Mouse (Mus musculus) gastrocnemius, adult 2 months (tissue): ENCODE results near the gene Pde4a. TPM values are rescaled to one million over a fixed set of nuclear protein-coding genes. Genes with fewer than 3 reads are reported as not detected.
A peak's percentile ranks its signal among the peaks of the same experiment; 100 is the strongest.
"Not testable (repeated sequence)": the region's sequence is repeated elsewhere in the genome, so short reads cannot be mapped to it uniquely, and the experiment has no call there.

Experiments used
- DNase-seq: peaks from one replicate; pipeline ENCODE4 v3.0.0; 2022
- H3K27ac ChIP-seq: fragments of 200-600 bp; 2 replicates; pipeline ENCODE4 v1.8.1; 2022; ENCODE audit warnings: mild to moderate bottlenecking
- H3K4me3 ChIP-seq: fragments of 200-600 bp; 2 replicates; pipeline ENCODE4 v1.8.1; 2022; ENCODE audit warnings: mild to moderate bottlenecking, moderate library complexity
- CTCF ChIP-seq: fragments of 200-600 bp; IDR thresholded peaks from 2 replicates; pipeline ENCODE4 v1.8.1; 2022; ENCODE audit warnings: antibody characterized with exemption, mild to moderate bottlenecking, moderate library complexity
- intact Hi-C: fragments of 180-260 bp; cut with DNase I; formaldehyde crosslinking; loops from one replicate; pipeline ENCODE4 v1.15.1; 2025
- total RNA-seq, 2 experiments: library from RNA; stranded (reverse); gene quantifications; 2 replicates each; pipeline ENCODE4 v1.2.3; 2021

The Pde4a gene
- total RNA-seq, 2 experiments from 2014 or later, result 39.0 to 66.8 TPM

DNA sequence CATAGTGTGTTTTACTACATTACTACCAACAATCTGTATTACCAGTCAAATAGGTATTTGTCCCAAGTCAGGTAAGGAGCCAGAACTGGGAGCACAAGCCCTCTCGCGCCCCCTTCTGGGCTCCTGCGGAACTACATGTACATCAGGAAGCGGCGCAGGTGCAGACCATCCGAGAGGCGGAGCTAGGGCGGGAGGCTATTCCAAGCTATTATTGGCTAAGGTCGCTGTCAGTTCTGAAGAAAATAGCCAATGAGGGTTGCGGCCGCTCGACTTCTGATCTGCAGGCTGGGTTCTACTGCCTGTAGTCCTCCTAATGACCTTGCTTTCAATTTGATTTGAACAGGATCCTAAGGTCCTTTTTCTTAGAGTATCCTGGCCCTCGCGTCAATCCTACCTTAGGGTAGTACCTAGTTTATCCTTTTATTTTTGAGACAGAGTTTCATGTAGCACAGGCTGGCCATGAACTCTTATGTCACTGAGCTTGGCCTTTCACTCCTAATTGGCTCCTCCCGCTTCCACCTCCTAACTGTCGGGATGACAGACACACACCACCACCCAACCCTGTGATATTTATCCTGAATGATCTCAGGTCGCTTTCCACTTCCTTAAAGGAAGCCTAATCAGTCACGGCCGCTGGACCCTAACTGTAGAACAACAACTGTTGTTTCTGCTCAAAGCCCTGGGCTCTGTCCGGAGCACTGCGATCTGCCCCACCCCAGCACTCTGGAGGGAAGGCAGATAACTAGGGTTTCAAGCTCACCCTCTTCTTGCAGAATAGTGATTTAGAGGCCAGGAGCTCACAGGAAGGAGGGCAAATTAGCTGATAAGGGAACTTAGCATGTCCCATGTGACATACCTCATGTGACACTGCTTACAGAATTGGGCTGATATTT is 55.2 kb downstream of the Pde4a start:
- H3K27ac ChIP-seq, result peak overlapping the region; percentile 87
- H3K4me3 ChIP-seq, result peak overlapping the region; percentile 67
- TF ChIP-seq CTCF, result no peak; the same call in 1 of the 2 replicates
- DNase-seq, result peak; percentile 93
- intact Hi-C loops, result loop anchor here (2.0 to 5.0 kb wide), 3 partner anchors 36 to 192 kb away; partner anchors contain the start of genes Cdc37 and Qtrt1

DNA sequence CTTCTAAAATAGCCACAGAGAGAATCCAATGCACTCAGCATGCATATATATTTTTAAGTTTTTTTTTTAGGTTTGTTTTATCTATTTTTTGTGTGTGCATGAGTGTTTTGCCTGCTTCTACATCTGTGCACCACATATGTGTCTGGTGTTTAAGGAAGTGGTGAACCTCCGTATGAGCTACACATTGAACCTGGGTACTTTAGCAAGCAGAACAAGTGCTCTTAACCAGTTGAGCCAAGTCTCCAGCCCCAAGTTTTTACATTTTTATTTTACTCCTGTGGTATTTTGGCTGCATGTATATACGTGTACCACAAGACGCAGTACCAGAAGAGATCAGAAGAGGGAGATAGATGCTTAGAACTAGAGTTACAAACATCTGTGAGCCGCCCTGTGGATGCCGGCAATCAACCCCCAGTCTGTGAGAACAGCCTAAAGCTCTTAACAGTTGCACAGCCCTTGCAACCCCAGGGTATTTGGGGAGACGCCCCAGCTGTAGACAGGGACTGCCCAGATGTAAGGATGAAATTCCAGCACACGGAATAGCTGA is 55.9 kb downstream of the Pde4a start:
- intact Hi-C loops, result loop anchor here (2.0 to 5.0 kb wide), 3 partner anchors 37 to 191 kb away; partner anchors contain the start of genes Cdc37 and Qtrt1
- peak; percentile 65 for TF ChIP-seq CTCF
- Histone ChIP-seq H3K4me3 (peak overlapping the region; percentile 67), H3K27ac (peak overlapping the region; percentile 87)
- DNase-seq, result no peak

DNA sequence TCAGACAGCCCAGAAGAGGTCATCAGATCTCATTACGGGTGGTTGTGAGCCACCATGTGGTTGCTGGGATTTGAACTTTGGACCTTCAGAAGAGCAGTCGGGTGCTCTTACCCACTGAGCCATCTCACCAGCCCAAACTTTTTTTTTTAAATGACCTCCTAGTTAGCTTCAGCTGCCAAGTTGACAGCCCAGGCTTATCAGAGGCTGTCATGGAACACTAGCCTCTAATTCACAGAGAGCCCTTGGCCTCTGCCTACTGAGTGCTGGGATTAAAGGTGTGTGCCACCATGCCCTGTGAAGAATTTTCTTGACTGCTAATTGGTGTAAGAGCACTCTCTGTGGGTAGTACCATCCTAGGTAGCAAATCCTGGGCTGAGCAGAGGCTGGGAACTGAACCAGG is 58.0 kb downstream of the Pde4a start:
- not testable (repeated sequence) for DNase-seq, H3K27ac ChIP-seq, H3K4me3 ChIP-seq
- intact Hi-C loops, result loop anchor here (5.0 kb wide), 1 partner anchor 189 kb away; the partner anchor contains the start of gene Qtrt1

DNA sequence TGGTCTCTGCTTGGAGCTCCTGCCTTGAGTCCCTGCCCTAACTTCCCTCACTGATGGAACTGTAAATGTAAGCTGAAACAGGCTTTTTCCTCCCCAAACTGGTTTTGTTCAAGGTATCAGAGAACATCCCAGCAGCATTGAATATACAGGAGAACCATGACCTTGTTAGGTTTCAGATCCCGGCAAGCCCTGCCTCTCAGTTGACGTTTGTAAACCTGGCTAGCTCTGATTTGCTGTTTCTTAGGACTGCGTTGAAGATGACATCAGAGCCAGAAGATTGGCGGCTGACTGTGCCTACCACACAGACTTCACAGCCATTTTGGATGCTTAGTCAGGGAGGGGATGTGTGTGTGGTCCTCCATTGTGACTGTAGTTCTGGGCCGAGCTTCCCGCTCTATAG is 58.4 kb downstream of the Pde4a start:
- no peak overlapping the region for H3K4me3 ChIP-seq
- intact Hi-C loops, result loop anchor here (5.0 kb wide), 1 partner anchor 188 kb away; the partner anchor contains the start of gene Qtrt1
- DNase-seq, result no peak
- no peak overlapping the region for H3K27ac ChIP-seq
- no peak for TF ChIP-seq CTCF

DNA sequence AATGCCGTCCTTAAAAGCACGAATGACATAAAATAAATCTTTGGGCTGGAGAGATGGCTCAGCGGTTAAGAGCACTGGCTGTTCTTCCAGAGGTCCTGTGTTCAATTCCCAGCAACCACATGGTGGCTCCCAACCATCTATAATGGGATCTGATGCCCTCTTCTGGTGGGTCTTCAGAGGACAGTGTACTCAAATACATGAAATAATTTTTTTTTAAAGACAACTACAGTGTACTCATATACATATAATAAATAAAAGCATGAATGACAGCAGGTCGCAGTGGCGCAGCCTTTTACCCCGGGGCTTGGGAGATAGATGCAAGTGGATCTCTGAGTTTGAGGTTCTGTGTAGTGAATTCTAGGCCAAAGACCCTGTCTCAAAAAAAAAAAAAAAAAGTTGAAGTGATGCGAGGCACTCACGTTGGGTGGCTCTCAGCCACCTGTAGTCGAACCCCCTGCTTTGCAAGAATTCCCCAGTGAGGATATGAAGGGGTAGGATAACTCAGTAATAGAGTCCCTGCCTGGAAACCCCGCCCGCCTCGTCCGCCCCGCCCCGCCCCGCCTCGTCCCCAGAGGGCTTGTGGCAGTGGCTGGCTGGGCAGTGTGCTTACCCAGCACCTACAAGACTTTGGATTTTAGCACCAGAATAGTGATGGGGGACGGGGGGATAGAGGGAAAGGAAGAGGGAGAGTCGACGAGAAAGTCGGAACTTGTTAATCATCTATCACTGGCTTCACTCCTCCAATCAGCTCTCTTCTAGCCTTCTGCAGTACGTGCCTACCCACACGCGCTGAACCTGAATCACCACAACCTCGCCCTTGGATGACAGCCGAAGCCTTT is 59.3 kb downstream of the Pde4a start:
- H3K4me3 ChIP-seq, result peak overlapping the region; percentile 68
- no peak overlapping the region for H3K27ac ChIP-seq
- TF ChIP-seq CTCF, result no peak
- no peak for DNase-seq
- intact Hi-C loops, result loop anchor here (5.0 kb wide), 1 partner anchor 188 kb away; the partner anchor contains the start of gene Qtrt1

DNA sequence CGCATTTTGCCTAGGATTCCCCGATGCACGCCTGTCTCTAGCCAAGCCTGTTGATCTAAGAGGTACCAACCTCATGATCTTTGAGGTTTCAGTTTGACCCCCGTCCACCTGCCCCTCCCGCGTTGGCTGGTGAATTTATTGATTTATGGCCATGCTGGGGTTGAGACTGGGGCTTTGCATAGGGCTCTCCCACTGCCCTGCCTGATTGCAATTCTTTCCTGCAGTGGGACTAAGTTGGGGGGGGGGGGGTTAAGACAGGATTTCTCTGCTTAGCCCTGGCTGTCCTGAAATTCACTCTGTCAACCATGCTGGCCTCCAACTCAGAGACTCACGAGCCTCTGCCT is 59.9 kb downstream of the Pde4a start:
- no peak for TF ChIP-seq CTCF
- DNase-seq, result no peak
- intact Hi-C loops, result no loop called here
- Histone ChIP-seq H3K27ac (no peak overlapping the region), H3K4me3 (peak overlapping the region; percentile 68)

DNA sequence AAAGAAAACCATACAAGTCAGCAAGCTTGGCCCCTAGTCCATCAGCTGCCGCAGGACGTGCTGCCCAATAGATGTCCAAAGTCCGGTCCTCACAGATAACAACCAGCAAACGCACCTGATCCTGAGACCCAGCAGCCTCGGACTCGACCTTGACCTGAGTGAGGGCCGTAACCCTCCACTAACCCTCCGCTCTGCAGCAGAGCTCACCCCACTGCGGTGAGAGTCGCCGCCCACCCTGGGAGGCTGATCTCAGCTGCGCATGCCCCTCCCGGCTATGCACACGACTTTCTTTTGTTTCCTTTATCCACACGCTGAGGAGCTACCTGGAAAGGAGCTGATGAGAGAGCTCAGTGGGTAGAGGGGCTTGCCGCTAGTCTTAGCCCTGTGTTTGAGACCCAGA is 61.8 kb downstream of the Pde4a start:
- no peak overlapping the region for H3K27ac ChIP-seq
- no peak for TF ChIP-seq CTCF
- H3K4me3 ChIP-seq, result peak overlapping the region; percentile 34
- intact Hi-C loops, result no loop called here
- DNase-seq, result no peak

DNA sequence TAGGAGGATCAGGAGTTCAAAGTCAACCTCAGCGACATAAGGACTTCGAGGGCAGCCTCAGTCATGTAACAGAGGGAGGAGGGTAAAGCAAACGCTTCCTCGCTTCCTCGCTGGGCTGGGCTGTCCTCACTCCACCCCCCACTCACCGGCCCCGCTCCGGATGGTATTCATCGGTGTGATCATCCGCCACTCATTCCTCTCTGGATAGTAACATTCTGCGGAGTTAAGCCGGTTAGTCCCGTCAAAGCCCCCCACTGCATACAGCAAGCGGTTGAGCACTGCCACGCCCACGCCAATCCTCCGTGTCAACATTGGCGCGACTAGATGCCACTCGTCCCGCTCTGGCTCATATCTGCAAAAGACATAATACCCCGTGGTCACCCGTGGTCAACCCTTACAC is 66.0 kb downstream of the Pde4a start:
- H3K4me3 ChIP-seq, result no peak overlapping the region
- no peak for DNase-seq
- no peak for TF ChIP-seq CTCF
- no peak overlapping the region for H3K27ac ChIP-seq
- intact Hi-C loops, result no loop called here

DNA sequence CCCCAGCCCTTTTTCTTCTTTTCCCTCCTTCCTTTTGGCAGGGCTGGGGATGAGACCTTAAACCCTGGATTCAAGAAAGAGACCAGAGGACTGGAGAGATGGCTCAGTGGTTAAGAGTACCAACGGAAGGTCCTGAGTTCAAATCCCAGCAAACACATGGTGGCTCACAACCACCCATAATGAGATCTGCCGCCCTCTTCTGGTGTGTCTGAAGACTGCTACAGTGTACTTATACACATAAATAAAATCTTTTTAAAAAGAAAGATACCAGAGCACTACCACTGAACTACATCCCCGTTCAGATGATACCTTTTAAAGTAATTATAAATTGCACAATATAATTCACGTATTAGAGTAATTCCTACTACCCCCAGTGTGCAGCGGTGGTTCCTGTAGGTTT is 67.4 kb downstream of the Pde4a start:
- no peak for DNase-seq
- TF ChIP-seq CTCF, result peak; percentile 22; the same call in 1 of the 2 replicates
- H3K4me3 ChIP-seq, result no peak overlapping the region
- no peak overlapping the region for H3K27ac ChIP-seq
- intact Hi-C loops, result no loop called here

DNA sequence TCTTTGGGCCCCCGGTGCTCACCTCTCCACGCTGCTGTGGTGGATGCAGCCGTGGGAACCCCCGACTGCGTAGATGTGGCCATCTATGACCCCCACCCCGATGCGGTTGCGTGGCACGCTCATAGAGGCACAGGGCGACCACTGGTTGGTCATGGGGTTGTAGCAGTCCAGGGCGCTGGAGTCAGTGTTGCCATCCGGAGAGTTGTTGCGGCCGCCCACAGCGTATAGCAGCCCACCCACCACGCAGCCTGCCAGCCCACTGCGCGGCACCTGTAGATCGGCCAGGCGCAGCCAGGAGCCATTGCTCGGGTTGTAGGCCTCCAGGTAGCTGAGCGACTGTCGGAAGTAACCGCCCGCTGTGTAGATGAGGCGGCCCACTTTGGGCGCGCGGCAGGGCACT is 67.9 kb downstream of the Pde4a start:
- TF ChIP-seq CTCF, result no peak
- DNase-seq, result no peak
- intact Hi-C loops, result no loop called here
- H3K4me3 ChIP-seq, result no peak overlapping the region
- H3K27ac ChIP-seq, result no peak overlapping the region

DNA sequence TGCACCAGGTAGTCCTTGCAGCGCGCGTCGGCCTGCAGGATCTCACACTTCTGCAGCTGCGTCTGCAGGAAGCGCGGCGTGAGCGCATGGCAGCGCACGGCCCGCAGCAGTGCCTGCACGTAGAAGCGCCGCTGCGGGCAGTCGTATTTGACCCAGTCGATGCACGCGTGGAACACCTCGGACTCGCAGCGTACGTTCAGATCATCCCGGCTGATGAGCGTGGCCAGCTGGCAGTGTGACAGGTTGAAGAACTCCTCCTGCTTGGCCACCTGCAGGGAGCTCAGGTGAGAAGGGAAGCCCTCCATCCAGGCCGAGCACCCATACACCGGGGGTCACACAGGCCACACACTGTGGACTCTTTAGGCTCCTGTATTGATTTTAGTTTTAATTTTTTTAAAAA is 68.3 kb downstream of the Pde4a start:
- Histone ChIP-seq H3K4me3 (no peak overlapping the region), H3K27ac (no peak overlapping the region)
- DNase-seq, result no peak
- intact Hi-C loops, result no loop called here
- TF ChIP-seq CTCF, result no peak

DNA sequence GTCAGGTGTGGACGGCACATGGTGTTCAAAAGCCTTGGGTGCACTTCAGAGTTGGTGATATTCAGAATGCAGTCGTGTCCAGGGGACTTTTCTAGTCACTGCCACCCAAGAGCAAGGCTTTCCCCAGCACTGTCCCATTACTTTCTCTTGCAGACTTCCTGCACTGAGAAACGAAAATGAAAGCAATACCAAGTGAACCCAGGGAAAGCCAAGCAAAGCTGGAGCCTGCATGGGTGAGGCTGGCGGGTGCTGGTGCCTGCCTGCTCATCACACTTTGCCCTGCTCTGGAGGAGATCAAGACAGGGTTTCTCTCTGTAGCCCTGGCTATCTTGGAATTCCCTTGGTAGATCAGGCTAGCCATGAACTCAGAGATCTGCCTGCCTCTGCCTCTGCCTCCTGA is 69.8 kb downstream of the Pde4a start:
- TF ChIP-seq CTCF, result no peak
- intact Hi-C loops, result no loop called here
- peak overlapping the region; percentile 38; the same call in 1 of the 2 replicates for H3K27ac ChIP-seq
- H3K4me3 ChIP-seq, result peak overlapping the region; percentile 26
- DNase-seq, result no peak
